Mouse (Mus musculus) thymus, postnatal 0 days (tissue): ENCODE measurements around the gene Ip6k1. TPM values are rescaled to one million over a fixed set of nuclear protein-coding genes. Genes with fewer than 3 reads are reported as not detected.
A peak's percentile ranks its signal among the peaks of the same experiment; 100 is the strongest.

ENCODE experiments used
- DNase-seq: peaks from one replicate; pipeline ENCODE4 v3.0.0-alpha.2; 2015; ENCODE audit warnings: low spot score
- polyA plus RNA-seq: library from polyadenylated mRNA; unstranded; fragments of >200 nt; fragmentation: Nextera tagmentation; extraction: Ambion mirVana; gene quantifications from 2 replicates; pipeline ENCODE4 v1.2.1, GENCODE M21; 2015

Ip6k1 gene
- polyA plus RNA-seq, 1 experiment from 2014 or later = 55.1 TPM

DNA sequence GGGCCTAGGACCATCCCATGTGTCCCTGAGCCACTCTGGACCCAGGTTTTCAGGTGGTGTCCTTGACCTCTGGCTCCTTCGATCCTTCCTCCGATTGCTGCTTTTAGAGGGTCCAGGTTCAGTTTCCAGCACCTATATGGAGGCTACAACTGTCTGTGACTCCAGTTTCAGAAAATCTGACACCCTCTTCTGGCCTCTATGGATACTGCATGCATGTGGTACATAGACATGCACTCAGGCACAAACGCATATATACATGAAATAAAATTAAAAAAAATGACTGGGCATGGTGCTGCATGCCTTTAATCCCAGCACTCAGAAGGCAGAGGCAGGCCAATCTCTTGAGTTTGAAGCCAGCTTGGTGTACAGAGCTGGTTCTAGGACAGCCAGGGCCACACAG lies 25.6 kb downstream of the Ip6k1 start:
- no peak for DNase-seq

DNA sequence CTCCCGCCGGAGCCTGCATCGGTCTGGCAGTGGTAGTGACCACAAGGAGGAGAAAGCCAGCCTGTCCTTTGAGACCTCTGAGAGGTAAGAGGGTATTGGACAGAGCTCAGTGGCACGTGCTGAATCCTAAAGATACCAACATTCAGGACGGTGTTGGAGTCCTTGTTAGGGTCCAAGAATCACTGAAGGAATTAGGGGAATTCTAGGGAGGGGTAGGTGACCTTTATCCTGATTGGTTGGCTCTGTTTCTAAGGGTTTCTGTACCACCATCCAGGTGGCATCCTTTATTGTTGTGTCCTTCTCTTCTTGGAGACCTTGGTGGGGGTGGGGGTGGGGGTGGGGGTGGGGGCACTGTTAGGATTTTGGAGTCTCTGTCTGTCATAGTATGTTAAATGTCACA lies 29.8 kb downstream of the Ip6k1 start:
- DNase-seq = no peak

DNA sequence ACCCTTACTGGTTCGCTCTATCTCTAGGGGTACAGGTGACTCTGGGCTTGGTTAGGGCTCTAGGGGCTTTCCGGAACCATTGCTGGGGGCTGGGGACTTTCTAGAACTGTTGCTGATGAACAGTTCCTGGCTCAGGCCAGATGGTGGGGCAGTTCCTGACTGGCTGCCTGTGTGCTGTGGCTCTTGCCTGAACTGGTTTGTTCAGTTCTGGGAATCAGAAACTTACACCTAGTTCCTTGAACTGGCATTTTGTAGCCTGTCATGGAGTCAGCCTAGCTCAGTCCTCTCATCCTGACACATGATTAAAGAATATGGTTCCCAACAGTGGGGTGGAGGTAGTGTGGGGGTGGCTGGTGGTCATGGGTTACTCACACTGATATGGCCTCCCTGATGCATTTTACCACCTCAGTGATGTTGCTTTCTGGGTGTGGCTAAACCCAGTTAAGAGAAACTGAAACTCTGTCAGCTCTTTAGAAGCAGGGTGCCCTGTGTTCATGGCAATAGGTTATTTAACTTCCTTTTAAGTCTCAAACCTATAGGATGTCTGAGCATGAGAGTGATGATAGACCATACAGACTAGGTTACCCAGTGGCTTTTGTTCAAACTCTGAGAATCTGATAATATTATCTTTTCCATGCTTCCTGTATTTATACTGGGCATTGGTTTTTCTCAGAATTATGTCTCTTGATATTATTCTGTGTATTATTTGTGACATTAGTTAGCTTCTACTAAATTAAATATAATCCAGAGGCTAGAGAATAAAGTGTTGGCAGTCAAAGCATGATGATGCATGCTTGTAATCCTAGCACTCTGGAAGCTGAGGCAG lies 33.2 kb downstream of the Ip6k1 start:
- no peak for DNase-seq

DNA sequence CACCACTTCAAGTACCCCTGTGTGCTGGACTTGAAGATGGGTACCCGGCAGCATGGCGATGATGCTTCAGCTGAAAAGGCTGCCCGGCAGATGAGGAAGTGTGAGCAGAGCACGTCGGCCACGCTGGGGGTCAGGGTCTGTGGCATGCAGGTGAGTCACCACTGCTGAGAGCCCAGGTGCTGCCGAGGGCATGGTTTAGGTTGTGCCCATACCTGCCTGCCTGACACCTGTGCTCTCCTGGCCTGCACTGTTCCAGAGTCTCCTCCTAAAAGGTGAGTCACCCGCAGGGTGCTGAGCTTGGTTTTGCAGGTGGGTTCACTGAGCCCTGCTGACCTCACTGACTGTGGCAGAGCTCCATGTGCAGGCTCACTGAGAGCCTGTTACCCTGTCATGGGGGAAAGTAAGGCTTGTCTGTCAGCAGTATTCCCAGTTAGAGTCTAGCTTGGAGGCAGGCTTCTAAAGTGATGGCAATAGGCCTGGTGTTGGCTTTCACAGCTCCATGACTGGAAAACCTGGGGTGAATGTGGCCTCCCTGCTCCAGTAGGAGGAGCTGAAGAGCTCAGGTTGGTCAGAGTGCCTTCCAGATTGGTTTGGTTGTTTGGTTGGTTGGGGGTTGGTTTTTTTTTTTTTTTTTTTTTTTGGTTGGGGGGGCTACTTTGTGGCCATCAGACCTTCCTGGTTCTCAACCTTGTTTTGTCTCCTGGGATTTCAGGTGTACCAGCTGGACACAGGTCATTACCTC lies 42.6 kb downstream of the Ip6k1 start:
- no peak for DNase-seq

DNA sequence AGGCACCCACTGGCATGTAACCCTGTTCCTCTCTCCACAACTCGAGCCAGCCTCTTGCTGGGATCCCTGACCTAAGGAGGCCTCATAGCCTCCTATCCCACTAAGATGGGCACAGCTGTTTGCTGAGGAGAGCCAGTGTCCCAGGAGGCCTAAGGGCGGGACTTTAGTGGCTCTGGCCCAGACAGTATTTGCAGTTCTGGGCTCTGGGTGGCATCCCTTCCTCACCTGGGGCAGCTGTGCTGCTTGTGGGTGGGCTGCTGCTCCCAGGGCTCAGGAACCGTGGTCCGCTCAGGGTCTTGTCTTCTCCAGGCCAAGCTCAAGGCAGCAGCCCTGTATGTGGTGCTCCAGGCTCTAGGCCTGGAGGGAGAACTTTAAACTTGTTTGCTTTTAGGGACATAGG lies 44.3 kb downstream of the Ip6k1 start:
- no peak for DNase-seq

DNA sequence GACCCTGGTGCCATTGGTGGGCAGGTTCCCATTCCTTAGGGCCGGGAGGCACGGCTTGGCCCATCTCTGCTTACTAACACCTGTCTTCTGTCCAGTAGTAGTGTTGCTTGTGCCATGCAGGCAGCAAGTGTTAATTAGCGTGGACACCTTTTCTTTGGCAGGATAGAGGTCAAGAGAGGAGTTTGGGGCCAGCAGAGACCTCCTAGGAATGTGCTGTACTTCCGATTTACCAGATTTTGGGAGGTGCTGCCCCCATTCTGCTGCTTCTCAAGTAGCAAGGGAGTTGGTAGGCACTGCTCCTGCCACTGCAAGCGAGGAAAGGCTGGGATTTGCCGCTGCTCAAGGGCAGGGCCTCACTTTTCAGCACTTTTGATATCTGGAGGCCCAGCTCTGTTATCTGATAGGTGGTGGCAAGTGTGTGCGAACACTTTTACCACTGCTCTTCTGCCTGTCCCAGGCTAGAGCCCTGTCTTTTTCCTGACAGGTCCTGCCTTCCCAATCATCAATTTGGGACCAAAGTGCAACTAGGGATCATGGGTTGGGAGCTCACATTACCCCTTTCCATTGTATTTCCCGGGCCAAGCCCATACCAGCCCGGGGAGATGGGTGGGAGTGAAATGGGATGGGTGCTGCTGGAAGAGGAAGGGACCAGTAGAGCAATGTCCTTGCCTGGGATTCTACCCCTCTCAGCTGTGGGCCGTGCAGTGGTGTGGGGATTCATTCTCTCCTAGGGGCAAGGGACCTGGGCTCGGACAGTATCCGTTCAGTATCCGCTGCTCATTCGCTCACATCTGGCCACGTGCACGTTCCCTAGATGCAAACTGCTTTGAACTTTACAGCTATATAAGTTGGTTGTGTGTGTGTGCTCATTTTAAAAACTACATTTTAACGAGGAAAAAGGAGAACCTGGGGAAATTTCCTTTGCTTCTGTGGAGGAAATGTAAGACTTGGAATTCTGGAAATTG lies 45.6 kb downstream of the Ip6k1 start:
- DNase-seq = no peak

DNA sequence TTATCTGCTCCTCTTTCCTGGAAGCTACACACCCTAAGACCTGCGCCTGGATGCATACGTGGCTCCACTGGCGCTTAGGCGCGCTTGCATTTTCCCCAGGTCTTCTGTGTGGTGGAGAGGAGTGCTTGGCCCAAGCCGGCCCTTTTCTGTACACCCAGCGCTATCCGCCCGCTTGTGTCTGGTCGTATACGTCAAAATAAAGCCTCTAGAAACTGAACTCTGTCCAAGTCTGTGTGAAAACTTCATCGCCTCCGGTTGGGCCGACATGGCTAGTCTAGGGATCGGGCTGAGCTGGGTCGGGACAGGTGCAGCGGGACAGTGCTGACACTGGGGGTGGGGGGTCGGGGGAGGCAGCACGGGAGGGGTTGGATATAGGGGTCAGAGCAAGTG lies 46.3 kb downstream of the Ip6k1 start:
- no peak for DNase-seq

DNA sequence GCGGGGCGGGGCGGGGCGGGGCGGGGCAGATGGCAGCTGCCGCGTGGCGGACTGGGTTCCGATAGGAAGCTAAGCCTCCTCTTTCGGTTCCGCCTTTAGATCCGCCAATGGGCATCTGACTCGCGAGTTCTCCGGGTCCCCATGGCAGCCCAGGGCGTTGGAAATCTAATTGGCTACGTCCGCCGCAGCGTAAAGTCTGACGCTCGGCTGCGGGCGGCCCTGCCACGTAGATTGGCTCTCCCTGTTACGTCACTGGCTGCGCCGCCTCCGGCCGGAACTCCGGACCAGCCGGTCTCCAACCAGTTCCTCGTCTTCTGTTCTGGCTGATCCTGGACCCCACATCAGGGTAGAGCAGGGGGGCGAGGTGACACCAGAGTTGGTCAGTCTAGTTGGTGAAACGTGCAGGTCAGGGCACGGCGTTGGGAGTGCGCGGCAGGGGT lies 46.7 kb downstream of the Ip6k1 start, which contains the start of gene Gmppb:
Gene Gmppb (plus strand): TSS at position 227 of the 440 bp plus-strand sequence.
- peak; percentile 97 for DNase-seq

DNA sequence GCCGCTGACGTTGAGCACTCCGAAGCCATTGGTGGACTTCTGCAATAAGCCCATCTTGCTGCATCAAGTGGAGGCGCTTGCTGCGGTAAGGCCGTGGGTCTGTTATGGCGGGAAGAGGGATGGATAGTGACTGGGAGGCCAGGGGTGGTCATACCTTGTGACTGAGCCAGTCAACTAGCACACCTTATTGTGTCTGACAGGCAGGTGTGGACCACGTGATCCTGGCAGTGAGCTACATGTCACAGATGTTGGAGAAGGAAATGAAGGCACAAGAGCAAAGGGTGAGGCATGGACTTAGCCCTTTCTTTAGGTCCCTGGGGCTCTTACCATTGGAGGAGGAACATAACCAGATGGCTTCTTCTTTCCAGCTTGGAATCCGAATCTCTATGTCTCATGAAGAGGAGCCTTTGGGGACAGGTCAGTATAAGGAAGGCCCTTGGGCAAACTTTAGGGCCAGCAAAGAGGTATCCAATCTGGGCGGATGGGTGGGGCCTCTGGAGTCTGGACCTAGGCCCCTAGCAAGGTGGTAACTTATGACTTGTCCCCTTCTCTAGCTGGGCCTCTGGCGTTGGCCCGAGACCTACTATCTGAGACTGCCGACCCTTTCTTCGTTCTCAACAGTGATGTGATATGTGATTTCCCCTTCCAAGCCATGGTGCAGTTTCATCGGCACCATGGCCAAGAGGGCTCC lies 47.4 kb downstream of the Ip6k1 start:
- DNase-seq = no peak

DNA sequence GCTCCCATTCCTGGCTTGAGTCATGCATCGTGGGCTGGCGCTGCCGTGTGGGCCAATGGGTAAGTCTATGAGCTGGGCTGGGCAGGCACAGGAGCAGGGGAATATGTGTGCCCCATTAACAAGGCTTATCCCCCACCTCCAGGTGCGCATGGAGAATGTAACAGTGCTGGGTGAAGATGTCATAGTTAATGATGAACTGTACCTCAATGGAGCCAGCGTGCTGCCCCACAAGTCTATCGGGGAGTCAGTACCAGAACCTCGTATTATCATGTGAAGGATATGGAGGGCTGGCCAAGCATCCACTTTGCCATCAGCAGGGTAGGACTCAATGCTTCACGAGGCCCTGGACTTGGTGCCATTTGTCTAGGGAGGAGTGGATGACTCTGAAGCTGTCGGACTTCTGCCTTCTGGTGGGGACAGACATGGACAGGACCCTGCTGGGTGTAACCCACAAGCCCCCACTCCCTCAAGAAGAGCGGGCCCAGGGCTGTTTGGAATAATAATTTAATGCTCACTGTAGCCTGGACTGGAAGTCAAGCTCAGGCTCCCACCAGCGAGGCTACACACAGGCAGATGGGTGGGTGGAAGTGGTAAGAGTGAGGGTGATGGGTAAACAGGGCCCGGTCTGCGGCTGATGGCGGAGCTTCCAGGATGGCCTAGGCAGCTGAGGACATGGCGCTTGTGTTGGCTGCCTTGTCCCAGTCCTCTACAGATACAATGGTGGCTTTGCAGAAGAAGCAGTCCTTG lies 49.1 kb downstream of the Ip6k1 start:
- no peak for DNase-seq

DNA sequence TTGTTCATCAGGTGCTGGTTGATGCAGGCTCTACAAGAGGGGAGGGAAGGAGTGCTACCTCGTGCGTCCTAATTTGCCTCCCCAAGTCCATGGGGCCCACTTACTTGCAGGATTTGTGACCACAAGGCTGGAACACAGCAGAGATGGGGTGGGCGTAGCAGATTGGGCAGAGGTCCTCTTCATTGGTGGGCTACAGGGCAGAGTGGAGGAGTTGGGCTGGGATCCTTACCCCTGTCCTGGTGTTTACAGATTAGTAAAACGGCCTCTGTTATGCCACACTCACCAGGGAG lies 49.6 kb downstream of the Ip6k1 start:
- DNase-seq = no peak

DNA sequence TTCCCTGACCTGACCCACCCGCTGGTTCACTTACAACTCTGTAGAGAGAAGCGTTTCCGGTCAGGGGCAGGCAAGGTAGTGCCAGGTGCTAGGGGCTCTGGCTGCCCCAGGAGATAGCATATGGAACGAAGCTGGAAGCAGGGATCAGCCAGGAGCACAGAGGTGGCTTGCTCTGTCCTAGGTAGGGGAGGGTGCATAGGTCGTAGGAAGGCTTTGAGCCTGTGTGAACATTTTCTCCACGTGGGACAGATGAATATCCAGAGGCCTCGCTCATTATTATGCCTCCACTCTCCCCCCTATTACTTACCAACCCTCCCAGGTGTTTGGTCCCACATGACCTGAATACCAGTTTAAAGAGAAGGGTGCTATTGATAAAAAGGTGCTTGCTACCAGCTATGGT lies 50.1 kb downstream of the Ip6k1 start:
- no peak for DNase-seq

DNA sequence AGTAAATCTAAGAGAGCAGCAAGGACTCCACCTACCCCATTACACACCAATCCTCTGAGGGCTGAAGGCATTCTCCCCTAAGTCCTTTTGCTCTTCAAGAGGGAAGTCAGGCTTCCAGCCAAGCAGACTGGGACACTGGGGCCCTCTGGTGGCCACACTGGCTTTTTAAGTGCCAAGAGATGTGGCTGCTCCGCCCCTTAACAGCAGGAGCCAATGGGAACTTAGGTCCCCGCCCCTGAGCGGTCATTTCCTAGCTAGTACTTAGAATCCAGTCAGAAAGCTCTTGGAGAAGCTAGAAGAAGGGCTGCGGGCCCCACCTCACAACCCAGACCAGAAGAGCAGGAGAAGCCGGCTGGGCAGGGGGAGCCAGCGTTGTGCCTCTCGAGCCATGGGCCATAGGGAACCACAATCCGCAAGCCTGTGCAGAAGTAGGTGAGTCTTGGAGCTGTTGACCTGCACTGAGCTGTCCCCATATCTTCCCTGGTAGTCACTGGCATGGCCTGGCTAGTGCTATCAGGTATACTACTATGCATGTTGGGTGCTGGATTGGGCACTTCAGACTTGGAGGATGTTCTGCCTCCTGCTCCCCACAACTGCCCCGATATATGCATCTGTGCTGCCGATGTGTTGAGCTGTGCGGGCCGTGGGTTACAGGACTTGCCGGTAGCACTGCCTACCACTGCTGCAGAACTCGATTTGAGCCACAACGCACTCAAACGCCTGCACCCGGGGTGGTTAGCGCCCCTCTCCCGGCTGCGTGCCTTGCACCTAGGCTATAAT lies 50.8 kb downstream of the Ip6k1 start, which contains the start of gene Amigo3:
Gene Amigo3 (plus strand): TSS at position 275 of the 780 bp plus-strand sequence.
- peak; percentile 96 for DNase-seq

DNA sequence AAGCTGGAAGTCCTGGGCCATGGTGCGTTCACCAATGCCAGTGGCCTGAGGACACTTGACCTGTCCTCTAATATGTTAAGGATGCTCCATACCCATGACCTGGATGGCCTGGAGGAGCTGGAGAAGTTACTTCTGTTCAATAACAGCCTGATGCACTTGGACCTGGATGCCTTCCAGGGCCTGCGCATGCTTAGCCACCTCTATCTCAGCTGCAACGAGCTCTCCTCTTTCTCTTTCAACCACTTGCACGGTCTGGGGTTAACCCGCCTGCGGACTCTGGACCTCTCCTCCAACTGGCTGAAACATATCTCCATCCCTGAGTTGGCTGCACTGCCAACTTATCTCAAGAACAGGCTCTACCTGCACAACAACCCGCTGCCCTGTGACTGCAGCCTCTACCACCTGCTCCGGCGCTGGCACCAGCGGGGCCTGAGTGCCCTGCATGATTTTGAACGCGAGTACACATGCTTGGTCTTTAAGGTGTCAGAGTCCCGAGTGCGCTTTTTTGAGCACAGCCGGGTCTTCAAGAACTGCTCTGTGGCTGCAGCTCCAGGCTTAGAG lies 51.4 kb downstream of the Ip6k1 start:
- no peak for DNase-seq

DNA sequence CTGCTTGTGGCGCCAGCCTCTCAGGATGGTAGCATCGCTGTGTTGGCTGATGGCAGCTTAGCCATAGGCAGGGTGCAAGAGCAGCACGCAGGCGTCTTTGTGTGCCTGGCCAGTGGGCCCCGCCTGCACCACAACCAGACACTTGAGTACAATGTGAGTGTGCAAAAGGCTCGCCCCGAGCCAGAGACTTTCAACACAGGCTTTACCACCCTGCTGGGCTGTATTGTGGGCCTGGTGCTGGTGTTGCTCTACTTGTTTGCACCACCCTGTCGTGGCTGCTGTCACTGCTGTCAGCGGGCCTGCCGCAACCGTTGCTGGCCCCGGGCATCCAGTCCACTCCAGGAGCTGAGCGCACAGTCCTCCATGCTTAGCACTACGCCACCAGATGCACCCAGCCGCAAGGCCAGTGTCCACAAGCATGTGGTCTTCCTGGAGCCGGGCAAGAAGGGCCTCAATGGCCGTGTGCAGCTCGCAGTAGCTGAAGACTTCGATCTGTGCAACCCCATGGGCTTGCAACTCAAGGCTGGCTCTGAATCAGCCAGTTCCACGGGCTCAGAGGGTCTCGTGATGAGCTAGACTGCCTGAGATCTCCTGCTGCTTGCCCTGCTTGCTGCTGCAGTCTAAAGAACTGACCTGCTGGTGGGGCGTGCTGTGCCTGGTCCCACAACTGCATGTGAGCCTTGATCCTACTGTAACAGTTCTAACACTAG lies 52.2 kb downstream of the Ip6k1 start:
- DNase-seq = no peak

DNA sequence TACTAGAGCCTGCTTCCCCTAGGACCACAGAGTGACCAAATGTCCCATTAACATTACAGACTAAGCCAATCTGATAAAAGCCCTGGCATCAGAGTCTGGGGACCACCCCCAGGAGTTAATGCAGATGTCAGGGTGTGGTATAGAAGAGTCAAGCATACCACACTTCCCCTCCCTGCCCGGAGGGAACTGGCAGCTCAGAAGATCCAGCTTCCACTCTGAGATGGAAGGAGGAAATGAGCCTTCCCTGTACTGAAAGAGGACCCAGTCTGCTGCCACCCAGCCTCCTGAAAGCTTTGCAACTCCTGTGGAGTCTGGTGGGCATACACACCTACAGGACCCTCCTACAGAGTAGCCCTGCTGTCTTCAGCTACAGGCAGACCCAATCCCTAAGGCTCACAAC lies 52.8 kb downstream of the Ip6k1 start:
- DNase-seq = no peak

DNA sequence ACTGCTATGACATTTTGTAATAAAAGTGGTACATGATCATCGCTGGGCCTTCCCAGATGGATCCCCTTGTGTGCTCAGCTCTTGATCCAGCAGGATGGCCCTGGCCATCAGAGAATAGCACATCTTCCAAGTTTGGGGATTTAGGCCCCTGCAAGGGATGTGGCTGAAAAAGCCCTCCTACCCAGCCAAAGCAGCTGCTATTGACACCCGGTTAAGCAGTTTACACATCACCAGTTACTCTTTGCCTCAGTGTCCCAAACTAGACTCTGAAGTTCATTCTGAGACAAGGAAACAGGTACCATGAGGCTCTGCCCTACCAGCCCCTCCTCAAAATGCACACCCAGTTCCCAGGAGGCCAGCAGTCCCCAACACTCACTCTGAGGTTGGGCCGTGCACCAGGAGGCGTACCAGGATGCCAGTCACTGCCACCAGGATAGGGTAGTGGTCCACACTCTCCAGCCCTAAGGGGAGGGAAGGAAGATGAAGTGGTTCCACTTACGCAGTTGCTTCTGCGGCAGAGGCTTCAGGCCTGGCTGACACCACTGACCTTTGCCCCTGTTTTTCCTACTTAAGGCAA lies 53.4 kb downstream of the Ip6k1 start:
- no peak for DNase-seq
